Mouse (Mus musculus): ENCODE results near the gene Itga7.

Itga7 gene

GRCm38 (mm10) chr10:128895952-128896693 is 37.5 kb upstream of the Itga7 start:
- peaks cover 46% of the 10 kb centered on the region for H3K4me1 ChIP-seq (replicated peaks; ENCODE audit: low read depth, low read length)
- TF ChIP-seq CTCF (conservative IDR thresholded peaks at IDR 0.05; ENCODE audit: low read length) (no peak), NANOG (IDR thresholded peaks at IDR 0.05; ENCODE audit: borderline replicate concordance, low read length) (no peak), POU5F1 (IDR thresholded peaks at IDR 0.05; ENCODE audit: borderline replicate concordance, low read length) (no peak)
- peaks cover 55% of the 10 kb centered on the region for H3K27me3 ChIP-seq (ENCODE audit: insufficient read depth, low read length)
- H3K4me3 ChIP-seq (replicated peaks; ENCODE audit: low read length): peak overlapping the region; percentile 63
- no peaks in the 10 kb centered on the region for H3K9me3 ChIP-seq (ENCODE audit: low read length)
- H3K36me3 ChIP-seq (ENCODE audit: insufficient read depth, low read length): no peaks in the 10 kb centered on the region

GRCm38 (mm10) chr10:128896807-128897206 is 36.8 kb upstream of the Itga7 start:
- Histone ChIP-seq H3K27me3 (ENCODE audit: insufficient read depth, low read length) (peaks cover 53% of the 10 kb centered on the region), H3K9me3 (ENCODE audit: low read length) (no peaks in the 10 kb centered on the region), H3K4me3 (replicated peaks; ENCODE audit: low read length) (0 out of 2 replicates have a peak overlapping the region, but pooled peaks have one; percentile 63), H3K4me1 (replicated peaks; ENCODE audit: low read depth, low read length) (peaks cover 52% of the 10 kb centered on the region), H3K36me3 (ENCODE audit: insufficient read depth, low read length) (no peaks in the 10 kb centered on the region)
- TF ChIP-seq NANOG (IDR thresholded peaks at IDR 0.05; ENCODE audit: borderline replicate concordance, low read length) (no peak), CTCF (conservative IDR thresholded peaks at IDR 0.05; ENCODE audit: low read length) (no peak), POU5F1 (IDR thresholded peaks at IDR 0.05; ENCODE audit: borderline replicate concordance, low read length) (no peak)

DNA sequence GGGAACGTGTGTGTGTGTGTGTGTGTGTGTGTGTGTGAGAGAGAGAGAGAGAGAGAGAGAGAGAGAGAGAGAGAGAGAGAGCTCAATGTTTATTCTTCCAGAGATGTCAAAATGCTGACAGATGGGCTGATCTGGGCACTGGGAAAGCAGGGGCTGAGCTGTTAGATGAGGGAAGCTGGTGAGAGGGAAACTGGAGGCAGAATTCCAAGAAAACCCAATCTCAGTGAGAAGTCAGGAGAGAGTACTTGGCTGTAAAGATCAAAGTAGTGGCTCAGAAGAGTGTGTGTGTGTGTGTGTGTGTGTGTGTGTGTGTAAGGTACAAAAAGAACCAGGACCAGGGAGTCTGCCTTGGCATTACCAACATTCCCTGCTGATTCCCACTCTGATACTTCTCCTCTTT is 36.1 kb upstream of the Itga7 start:
- no peaks in the 10 kb centered on the region for H3K9me3 ChIP-seq (ENCODE audit: low read length)
- H3K36me3 ChIP-seq (ENCODE audit: insufficient read depth, low read length): no peaks in the 10 kb centered on the region
- no peak overlapping the region for H3K4me3 ChIP-seq (replicated peaks; ENCODE audit: low read length)
- peaks cover 54% of the 10 kb centered on the region for H3K4me1 ChIP-seq (replicated peaks; ENCODE audit: low read depth, low read length)
- H3K27me3 ChIP-seq (ENCODE audit: insufficient read depth, low read length): peaks cover 46% of the 10 kb centered on the region
- TF ChIP-seq POU5F1 (IDR thresholded peaks at IDR 0.05; ENCODE audit: borderline replicate concordance, low read length): no peak
- no peak for TF ChIP-seq NANOG (IDR thresholded peaks at IDR 0.05; ENCODE audit: borderline replicate concordance, low read length)
- no peak for TF ChIP-seq CTCF (conservative IDR thresholded peaks at IDR 0.05; ENCODE audit: low read length)

- H3K36me3 ChIP-seq (ENCODE audit: insufficient read depth, low read length): no peaks in the 10 kb centered on the region
- TF ChIP-seq POU5F1 (IDR thresholded peaks at IDR 0.05; ENCODE audit: borderline replicate concordance, low read length) (no peak), CTCF (conservative IDR thresholded peaks at IDR 0.05; ENCODE audit: low read length) (no peak), NANOG (IDR thresholded peaks at IDR 0.05; ENCODE audit: borderline replicate concordance, low read length) (no peak)
- peaks cover 24% of the 10 kb centered on the region for H3K27me3 ChIP-seq (ENCODE audit: insufficient read depth, low read length)
- H3K9me3 ChIP-seq (ENCODE audit: low read length): no peaks in the 10 kb centered on the region
- no peak overlapping the region; the same call in 1 of the 2 replicates for H3K4me3 ChIP-seq (replicated peaks; ENCODE audit: low read length)
- peaks cover 73% of the 10 kb centered on the region for H3K4me1 ChIP-seq (replicated peaks; ENCODE audit: low read depth, low read length)
Measured at GRCm38 (mm10) chr10:128899759-128900490, 33.7 kb upstream of the Itga7 start.

DNA sequence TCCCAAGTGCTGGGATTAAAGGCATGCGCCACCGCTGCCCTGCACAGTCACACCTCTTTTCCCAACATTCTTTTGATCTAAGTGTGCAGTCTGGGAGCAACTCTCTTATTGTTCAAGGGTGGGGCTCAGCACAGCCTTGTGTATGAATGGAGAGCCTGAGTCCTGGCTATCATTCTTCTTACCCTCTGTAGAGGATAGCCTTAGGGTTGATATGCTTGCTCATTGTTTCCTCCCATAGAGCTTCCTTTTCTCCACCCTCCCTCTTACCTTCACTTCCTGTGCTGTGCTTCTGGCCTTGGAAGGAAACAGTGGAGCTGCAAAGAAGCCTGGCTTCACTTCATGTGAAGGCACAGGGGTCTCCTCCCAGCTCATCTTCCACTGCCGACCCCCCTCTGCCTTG is 32.9 kb upstream of the Itga7 start, which contains the start of gene Cd63:
Cd63 (plus strand) TSS at position 292 of the 400 bp plus-strand sequence.
- Histone ChIP-seq H3K27me3 (ENCODE audit: insufficient read depth, low read length) (peaks cover 20% of the 10 kb centered on the region), H3K4me3 (replicated peaks; ENCODE audit: low read length) (peak within 1 kb of the TSS; percentile 57), H3K4me1 (replicated peaks; ENCODE audit: low read depth, low read length) (peaks cover 70% of the 10 kb centered on the region), H3K9me3 (ENCODE audit: low read length) (no peaks in the 10 kb centered on the region), H3K36me3 (ENCODE audit: insufficient read depth, low read length) (no peaks in the 10 kb centered on the region)
- TF ChIP-seq NANOG (IDR thresholded peaks at IDR 0.05; ENCODE audit: borderline replicate concordance, low read length): peak; percentile 52; the same call in 1 of the 2 replicates
- no peak for TF ChIP-seq POU5F1 (IDR thresholded peaks at IDR 0.05; ENCODE audit: borderline replicate concordance, low read length)

DNA sequence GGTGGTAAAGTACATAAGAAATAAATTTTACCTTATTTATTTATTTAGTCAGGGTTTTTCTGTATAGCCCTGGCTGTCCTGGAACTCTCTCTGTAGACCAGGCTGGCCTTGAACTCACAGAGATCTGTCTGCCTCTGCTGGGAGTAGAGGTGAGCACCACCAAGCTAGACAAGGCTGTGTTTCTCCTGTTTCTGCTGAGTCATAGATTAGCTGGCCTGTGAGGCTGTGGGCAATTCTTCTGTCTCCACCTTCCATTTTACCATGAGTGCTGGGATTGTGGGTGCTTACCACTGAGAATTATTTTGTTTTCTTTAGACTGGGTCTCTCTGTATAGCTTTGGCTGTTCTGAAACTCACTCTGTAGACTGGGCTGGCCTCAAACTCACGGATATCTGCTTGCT is 32.2 kb upstream of the Itga7 start:
- TF ChIP-seq CTCF (conservative IDR thresholded peaks at IDR 0.05; ENCODE audit: low read length) (no peak), POU5F1 (IDR thresholded peaks at IDR 0.05; ENCODE audit: borderline replicate concordance, low read length) (no peak), NANOG (IDR thresholded peaks at IDR 0.05; ENCODE audit: borderline replicate concordance, low read length) (no peak)
- Histone ChIP-seq H3K36me3 (ENCODE audit: insufficient read depth, low read length) (no peaks in the 10 kb centered on the region), H3K4me1 (replicated peaks; ENCODE audit: low read depth, low read length) (peaks cover 69% of the 10 kb centered on the region), H3K4me3 (replicated peaks; ENCODE audit: low read length) (peak overlapping the region; percentile 57; the same call in 1 of the 2 replicates), H3K9me3 (ENCODE audit: low read length) (no peaks in the 10 kb centered on the region), H3K27me3 (ENCODE audit: insufficient read depth, low read length) (peaks cover 13% of the 10 kb centered on the region)

DNA sequence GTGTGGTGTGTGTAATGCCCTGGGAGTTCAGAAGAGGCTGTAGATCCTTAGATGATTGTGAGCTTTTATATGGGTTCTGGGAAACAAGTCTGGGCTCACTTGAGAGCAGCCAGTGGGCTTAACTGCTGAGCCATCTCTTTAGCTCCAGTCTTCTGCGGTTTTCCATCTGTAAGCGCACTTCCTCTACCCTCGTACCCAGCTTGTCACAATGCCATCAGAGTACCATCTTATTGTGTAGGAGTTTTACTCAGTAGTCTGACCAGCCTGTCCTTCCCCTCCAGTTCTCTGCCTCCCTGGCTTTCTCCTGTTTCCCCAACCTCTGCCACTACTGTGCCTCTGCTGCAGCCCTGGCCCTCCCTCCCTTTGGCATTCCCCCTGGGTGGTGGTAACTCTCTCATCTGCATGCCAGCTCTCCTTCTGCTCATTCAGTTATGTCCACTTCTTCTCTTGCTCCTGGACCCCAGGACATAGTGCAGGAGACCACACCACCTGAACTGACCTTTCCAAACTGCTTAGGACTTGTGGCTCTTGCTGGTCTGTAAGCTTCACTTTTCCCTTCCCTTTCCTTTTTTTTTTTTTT is 31.1 kb upstream of the Itga7 start:
- H3K4me3 ChIP-seq (replicated peaks; ENCODE audit: low read length): no peak overlapping the region
- no peaks in the 10 kb centered on the region for H3K9me3 ChIP-seq (ENCODE audit: low read length)
- TF ChIP-seq CTCF (conservative IDR thresholded peaks at IDR 0.05; ENCODE audit: low read length) (no peak), NANOG (IDR thresholded peaks at IDR 0.05; ENCODE audit: borderline replicate concordance, low read length) (no peak), POU5F1 (IDR thresholded peaks at IDR 0.05; ENCODE audit: borderline replicate concordance, low read length) (no peak)
- H3K36me3 ChIP-seq (ENCODE audit: insufficient read depth, low read length): no peaks in the 10 kb centered on the region
- peaks cover 63% of the 10 kb centered on the region for H3K4me1 ChIP-seq (replicated peaks; ENCODE audit: low read depth, low read length)
- H3K27me3 ChIP-seq (ENCODE audit: insufficient read depth, low read length): peaks cover 3% of the 10 kb centered on the region; the same call in 1 of the 2 replicates

DNA sequence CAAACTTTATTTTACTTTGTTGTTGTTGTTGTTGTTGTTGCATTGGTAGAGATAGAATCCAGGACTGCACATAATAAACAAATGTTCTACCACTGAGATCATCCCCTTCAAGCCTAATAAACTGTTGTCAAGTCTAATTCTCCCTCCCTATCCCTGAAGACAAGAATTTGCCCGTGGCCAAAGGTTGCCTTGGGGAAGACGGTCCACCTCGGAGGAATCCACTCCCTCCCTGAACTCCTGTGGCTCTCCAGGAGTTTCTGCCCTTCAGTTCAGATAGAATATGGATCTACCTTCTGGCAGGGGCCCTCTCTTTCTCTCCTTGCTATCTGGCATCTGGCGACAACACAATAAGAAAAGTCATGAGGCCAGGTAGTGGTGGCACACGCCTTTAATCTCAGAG is 28.8 kb upstream of the Itga7 start:
- Histone ChIP-seq H3K4me3 (replicated peaks; ENCODE audit: low read length) (no peak overlapping the region), H3K27me3 (ENCODE audit: insufficient read depth, low read length) (peaks cover 17% of the 10 kb centered on the region), H3K4me1 (replicated peaks; ENCODE audit: low read depth, low read length) (peaks cover 68% of the 10 kb centered on the region), H3K9me3 (ENCODE audit: low read length) (no peaks in the 10 kb centered on the region), H3K36me3 (ENCODE audit: insufficient read depth, low read length) (no peaks in the 10 kb centered on the region)
- TF ChIP-seq CTCF (conservative IDR thresholded peaks at IDR 0.05; ENCODE audit: low read length) (no peak), NANOG (IDR thresholded peaks at IDR 0.05; ENCODE audit: borderline replicate concordance, low read length) (no peak), POU5F1 (IDR thresholded peaks at IDR 0.05; ENCODE audit: borderline replicate concordance, low read length) (no peak)
